Mouse (Mus musculus) G1E (cell line): ENCODE data around the gene Snrpb.

Experiments used
- CTCF ChIP-seq: IDR thresholded peaks from 2 replicates; pipeline ENCODE4 v1.5.1; 2012; ENCODE audit warnings: low read depth, low read length, inconsistent platforms, mixed read lengths
- GATA1 ChIP-seq: IDR thresholded peaks from 2 replicates; pipeline ENCODE4 v1.6.1; 2012; ENCODE audit warnings: borderline replicate concordance, low read length, inconsistent platforms, mixed read lengths
- GATA2 ChIP-seq: IDR thresholded peaks from 2 replicates; pipeline ENCODE4 v1.6.1; 2012; ENCODE audit warnings: low read depth, low read length, inconsistent platforms, borderline replicate concordance
- POLR2AphosphoS5 ChIP-seq: IDR thresholded peaks from 2 replicates; pipeline ENCODE4 v1.6.1; 2012; ENCODE audit warnings: low read depth, low read length, inconsistent platforms; ENCODE audit not compliant: insufficient replicate concordance
- TAL1 ChIP-seq: conservative IDR thresholded peaks from 2 replicates; pipeline ENCODE4 v1.6.1; 2012; ENCODE audit warnings: low read depth, low read length, inconsistent platforms, mixed read lengths

- TF ChIP-seq CTCF (no peak), GATA1 (no peak), TAL1 (no peak), POLR2AphosphoS5 (no peak), GATA2 (no peak)
Measured at GRCm38 (mm10) chr2:130176820-130177219, 2.4 kb downstream of the Snrpb start.
